Mouse (Mus musculus): ENCODE data around the gene Atf6b. TPM values are rescaled to one million over a fixed set of nuclear protein-coding genes. Genes with fewer than 3 reads are reported as not detected.

Gene Atf6b
- total RNA-seq, 2 experiments from 2014 or later, result 60.1 to 63.2 TPM

DNA sequence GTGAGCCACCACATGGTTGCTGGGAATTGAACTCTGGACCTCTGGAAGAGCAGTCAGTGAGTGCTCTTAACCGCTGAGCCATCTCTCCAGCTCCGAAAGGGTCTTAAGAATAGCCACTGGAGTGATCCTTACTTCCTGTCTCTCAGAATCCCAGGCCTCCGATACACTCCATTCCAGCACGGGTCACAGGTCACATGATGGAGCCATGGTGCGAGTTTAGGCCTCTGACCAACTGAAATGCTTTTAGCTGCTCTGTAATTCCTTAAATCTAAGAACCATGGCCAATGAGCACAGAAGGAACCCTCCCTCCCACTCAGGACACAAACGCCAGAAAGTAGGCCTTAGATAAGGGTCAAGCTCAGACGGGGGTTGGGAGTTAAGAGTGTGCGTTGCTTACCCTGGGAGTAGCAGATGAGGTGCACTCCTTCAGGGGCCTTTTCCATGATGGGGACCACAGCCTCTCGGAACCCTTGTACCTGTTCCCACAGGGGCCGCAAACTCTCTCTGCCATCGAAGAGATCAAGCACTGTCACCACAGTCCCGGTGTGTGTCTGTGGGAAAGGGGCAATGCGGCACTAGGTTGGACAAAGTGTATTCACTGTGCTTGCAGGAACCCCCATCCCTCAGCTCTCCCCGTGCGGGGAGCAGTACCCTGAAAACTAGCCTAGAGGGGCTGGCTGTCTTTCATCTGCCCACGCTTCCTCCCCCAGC lies 20.7 kb upstream of the Atf6b start:
- no peak for DNase-seq (ENCODE audit: low spot score in 2 of 2)

DNA sequence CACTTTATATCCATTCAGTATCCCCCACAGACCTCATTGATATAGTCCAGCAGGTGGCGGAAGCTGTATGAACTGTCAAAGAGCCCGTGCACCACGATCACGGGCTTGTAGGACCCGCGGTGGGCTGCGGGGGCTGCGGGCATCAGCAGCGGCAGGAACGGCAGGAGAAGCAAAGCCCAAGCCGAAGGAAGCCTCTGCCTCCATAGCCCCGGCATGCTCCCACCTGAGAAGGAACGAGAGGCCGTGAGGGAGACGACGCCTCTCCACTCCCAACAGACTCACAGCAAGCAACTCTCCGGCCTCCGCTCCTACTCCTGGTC lies 20.2 kb upstream of the Atf6b start:
- no peak for DNase-seq (ENCODE audit: low spot score in 2 of 2)

DNA sequence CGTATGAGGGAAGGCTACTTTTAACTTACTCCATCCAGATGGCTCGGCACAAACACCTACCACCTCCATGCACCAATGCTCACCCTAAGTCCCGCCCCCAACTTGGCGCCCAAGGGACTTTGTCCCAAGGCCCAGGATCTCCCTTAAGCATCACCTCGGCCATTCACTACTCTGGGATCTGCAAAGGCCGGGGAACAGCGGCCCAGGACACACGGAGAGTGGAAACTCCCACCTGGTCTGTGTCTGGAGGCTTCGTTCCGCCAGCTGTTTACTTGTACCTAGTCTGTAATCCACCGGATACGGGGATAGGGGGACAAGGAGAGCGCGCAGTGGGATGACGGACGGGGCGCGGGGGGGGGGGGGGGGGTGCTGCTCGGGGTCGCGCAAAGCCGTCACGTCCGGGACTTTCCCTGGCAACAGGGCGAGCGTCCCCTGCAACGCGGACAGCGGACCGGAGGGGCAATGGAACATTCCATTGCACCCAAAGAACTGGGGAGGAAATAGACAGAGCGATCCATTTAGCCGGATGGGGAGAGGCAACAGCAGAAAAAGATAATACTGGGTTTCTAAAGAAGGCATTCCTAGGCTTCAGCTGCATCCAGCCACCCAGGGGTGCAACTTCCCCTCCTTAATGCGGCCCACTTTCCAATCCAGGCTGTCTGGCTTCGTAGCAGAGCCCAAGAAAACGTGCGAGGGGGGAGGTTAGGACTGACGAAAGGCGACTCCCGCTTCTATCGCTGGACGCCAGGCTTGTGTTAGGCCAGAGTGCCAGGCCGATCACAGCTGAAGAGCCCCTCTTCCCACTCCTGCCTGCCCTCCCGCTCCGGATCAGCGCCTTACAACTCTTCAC lies 19.6 kb upstream of the Atf6b start:
- peak; percentile 83 to 86 for DNase-seq (ENCODE audit: low spot score in 2 of 2)

DNA sequence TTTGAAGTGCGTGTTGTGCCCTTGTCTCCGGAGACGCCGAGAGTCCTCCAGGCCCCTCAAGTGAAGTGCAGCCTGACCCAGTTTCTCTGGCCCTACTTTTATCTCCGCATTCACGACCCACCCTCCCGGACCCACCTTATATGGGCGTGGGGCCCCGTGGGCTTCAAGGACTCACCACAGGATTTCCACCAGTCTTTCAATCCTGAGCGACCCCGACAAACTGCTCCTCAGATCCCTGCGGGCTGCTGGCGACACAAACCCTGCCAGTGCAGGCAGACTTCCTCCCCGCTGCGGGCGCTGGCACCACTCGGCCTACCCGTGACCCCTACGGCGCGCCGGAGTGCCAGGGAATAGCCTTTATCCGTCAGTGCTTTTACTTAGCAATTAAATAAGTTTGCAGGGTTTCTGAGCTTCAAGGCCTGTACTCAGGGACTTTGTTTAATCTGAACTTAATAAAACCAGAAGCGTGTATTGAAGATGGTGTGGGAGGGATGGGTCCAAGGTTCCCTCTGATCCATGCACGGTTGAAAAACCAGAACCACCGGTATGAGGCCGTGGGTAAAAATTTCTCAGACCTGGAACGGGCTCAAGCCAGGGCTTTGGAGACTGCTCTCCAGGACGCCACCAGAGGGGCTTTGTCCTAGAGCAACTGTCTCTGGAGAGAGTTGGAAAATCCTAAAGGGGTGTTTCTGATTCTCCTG lies 18.9 kb upstream of the Atf6b start, which contains the start of gene Ppt2:
Gene Ppt2, minus strand, starts transcription at position 568 of the 701 bp plus-strand sequence.
- DNase-seq (ENCODE audit: low spot score in 2 of 2), result peak in 1 of 2 experiments; percentile 25

DNA sequence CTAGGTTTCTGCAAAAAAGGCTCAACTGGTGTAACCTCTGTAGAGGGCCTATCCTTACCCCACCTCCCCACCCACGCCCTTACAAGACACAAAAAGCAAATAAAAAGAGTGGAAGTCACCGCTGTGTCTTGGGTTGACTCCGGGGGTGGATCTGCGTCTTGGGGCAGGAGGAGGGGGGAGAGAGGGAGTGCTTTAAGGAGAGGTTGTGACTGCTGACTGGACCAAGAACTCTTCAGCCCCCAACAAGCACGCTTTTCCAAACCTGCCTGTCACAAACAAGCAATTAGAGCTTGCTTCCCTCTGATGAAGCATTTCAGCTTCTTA lies 18.3 kb upstream of the Atf6b start:
- DNase-seq (ENCODE audit: low spot score in 2 of 2), result no peak

DNA sequence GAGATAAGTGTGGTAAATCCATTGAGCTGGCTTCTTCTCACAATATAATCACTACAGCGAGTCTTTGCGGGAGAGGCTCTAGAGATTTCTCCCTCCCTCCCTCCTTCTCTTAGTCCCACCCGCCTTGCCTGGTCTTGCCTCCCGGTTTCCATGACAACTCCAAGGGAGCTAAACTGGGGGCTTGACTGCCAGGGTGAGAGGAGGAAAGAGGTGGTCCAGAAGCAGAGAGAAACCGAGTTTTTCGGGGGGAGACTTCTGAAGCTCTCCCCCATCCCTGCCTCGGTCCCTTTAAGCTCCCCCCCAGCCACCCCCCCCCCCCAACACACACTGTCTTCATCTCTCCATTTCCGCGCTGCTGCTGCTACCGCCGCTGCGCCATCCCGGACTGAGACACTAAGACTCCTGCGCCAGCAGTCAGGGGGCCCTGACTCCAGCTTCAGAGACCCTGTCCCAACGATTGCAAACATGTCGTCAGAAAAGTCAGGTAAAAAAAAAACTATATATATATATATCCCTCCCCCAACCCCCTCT lies 17.7 kb upstream of the Atf6b start, which contains the start of gene Prrt1:
Gene Prrt1, plus strand, starts transcription at position 313 of the 531 bp plus-strand sequence.
- peak; percentile 62 to 69 for DNase-seq (ENCODE audit: low spot score in 2 of 2)

DNA sequence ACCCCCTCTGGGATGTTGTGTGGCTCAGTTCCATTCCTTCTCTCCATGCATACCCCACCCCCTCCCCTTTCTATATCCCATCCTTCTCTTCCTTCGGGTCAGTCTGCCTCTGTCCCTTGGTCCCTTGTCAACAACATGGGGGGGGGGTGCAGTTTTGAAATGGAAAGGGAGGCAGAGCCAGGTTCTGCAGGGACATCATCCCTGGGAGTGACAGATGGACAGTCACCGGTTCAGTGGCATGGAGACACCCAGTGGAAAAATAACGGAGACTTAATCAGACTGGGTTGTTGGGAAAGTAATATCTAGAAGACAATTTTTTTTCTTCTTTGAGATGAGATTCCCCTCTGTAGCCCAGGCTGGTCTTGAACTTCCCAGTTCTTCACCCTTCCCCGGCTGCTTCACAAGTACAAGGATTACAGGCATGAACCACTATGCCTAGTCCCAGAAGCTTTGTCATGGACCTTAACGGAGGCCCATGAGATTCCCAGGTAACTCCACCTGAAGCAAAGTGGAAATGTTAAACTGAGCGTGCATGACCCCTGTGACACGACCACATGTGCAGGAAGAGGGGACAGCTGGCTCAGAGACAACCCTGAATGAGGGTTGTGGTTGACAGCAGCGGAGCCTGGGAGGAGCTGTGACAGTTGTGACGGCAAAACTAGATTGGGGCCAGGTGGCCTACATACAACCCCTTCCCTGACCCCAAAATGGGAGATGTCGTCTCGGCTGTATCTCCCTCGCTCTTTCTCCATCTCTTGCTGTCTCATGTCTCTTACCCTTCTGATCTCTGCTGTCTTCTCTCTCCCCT lies 16.9 kb upstream of the Atf6b start:
- DNase-seq (ENCODE audit: low spot score in 2 of 2), result no peak

DNA sequence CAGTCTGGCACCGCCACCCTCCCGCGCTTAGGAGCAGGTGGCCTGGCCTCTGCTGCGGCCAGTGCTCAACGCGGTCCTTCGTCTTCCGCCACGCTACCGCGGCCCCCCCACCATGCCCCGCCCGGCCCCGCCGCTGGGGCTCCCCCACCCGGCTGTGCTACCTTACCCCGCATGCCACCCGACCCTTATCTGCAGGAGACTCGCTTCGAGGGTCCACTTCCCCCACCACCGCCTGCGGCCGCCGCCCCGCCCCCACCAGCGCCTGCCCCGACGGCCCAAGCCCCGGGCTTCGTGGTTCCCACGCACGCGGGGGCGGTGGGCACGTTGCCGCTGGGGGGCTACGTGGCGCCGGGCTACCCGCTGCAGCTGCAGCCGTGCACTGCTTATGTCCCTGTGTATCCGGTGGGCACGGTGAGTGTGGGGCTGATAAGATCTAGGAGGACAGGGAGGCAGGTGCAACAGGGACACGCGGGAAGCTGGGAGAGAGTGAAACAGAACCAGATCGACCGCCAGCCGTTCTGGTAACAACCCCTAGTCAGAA lies 16.1 kb upstream of the Atf6b start:
- no peak for DNase-seq (ENCODE audit: low spot score in 2 of 2)

DNA sequence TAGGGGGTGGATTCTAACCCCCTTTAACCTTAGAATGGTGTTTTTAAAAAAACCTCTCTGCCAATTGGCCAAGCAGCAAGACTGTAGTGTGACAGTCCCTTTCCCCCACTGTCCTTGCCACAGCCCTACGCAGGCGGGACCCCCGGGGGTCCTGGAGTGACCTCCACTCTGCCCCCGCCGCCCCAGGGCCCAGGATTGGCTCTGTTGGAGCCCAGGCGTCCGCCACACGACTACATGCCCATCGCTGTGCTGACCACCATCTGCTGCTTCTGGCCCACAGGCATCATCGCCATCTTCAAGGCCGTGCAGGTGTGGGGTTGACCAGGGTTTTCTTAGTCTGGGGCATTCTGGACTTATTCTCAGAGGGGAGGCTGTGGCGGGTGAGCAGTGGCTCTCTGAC lies 15.3 kb upstream of the Atf6b start:
- no peak for DNase-seq (ENCODE audit: low spot score in 2 of 2)

DNA sequence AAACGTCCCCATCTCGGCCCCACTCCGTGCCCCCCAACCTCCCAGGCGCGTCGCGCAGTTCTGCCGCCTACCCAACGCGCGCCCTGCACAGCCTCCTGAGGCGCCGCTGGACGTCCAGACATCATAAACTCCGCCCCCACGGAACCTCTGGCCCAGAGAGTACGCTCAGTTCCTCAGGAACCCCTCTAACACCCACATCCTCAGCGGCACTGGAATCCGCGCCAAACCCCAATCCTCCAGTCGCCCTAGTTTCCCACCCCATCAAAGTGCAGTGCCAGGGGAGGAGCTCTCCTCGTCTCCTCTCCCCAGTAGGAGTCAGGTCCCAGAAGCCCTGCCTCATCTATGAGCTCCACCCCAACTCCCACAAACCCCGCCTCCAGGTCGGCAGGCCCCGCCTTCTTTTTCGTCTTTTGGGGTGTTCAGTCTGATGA lies 14.7 kb upstream of the Atf6b start:
- peak; percentile 87 to 92 for DNase-seq (ENCODE audit: low spot score in 2 of 2)

DNA sequence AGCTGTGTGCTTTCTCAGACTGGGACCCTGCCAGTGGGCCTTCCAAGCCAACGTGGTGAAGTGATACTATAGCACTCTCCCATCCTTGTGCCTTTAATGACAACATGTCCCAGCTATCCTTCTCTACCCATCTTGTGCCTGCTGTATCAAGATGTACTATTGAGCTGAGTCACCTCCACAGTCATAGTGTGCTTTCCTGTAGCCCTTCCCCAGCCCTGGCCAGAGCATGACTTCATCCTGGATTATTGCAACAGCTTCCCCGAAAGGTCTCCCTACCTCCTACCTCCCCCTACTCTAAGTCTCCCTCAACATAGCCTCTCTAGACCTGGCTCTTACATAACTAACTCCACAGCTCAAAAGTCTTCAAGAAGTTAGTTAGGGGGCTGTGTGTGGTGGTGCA lies 11.3 kb upstream of the Atf6b start:
- DNase-seq (ENCODE audit: low spot score in 2 of 2), result no peak

DNA sequence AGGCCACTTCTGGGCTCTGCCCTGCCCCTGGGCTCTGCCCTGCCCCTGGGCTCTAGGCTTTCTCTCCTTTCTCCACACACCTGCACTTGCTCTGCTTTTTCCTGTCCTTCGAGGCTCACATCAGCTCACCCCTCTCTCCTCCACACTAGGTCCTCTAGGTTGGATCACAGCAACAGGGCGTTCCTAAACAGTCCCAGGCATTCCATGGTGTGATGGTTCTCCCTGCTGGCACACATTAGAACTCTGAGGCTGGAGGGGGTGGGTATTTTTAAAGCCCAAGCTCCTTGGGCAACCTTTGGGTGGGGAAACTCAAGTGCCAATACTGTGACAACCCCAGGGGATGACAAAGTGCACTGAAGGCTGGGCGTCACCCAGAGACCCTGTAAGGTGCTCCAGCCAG lies 9.5 kb upstream of the Atf6b start:
- no peak for DNase-seq (ENCODE audit: low spot score in 2 of 2)

DNA sequence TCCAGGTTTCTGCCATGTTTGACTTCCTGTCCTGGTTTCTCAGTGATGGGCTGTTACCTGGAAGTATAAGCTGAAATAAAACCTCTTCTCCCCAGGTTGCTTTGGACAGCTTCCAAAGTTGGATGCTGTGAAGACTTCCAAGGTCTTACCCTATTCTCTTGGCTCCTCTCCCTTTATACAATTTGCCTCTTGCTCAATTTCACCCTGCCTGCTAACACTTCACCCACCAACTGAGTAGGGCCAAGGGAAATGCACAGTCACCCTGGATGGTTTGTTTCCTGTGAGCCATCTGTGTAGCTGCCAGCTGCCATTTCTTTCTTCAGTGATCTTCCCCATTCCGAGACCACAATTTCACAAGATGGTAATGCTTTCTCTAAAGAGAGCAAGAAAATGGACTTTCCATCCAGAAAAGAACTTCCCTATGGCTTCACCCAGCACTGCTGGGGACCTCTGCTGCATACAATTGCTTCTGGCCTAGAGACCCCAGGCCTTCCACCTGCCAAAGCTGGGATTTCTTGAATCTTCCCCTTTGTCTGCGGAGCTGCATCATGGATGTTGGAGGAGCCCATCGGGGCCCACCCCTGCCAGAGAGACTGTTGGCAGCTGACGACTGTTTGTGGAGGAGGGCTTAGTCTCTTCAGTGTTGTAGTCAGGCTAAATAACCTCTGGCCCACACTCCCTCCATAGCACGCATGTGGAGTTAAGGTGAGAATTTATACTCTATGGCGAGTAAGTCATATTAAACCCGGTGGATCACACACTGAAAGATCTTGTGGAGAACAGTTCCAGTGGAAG lies 7.3 kb upstream of the Atf6b start:
- no peak for DNase-seq (ENCODE audit: low spot score in 2 of 2)

DNA sequence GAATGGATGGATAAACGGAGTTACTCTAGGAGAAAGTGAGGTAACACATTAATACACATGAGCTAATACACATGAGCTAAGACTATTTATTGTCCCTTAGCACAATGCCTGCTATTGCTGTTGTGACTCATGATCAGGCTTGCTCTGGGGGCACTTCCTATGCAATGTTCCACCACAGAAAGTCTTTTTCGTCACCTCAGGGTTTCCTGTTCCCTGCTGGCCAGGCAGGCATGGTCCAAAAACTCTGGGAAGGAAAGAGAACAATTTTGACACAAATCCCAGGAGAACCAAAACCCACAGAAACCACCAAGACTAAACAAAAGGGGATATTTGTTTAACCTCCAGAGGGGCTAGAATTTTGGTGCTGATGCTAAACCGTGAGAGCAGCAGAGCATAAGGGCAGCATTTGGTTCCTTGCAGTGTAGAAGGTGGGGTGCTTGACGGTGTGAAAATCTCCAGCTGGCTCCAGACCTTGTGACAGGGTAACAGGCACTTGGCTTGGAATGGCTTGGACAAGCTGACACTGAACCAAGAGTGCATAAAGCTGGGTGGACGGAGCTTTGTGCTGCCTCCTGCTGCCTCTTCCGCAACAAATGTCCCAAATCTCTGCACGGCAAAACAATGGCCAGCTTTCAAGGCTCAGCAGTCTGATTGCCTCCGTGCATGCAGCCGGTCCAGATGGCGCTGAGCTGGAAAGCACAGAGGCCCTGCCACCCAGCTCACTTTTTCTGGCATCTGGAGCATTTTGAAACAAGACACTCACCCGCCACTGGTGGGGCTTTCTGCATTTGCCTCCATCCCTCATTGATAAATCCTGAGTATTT lies 6.0 kb upstream of the Atf6b start:
- peak; percentile 53 to 62 for DNase-seq (ENCODE audit: low spot score in 2 of 2)

DNA sequence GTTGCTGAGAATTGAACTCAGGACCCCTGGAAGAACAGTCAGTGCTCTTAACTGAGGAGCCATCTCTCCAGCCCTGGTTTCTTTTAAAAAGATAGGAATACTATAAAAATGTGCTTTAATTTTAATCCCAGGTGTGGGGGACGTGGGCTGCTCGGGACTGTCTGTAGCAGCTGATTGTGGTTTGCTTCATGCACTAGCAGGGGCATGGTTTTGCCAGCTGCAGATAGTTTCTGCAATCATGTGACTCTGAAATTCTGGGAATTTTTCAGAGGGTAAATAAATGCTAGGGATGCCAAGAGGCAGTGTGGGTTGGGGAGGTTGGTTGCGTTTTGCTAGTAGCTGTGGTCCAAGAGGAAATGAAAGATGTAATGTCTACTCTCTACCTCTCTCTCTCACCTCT lies 5.0 kb upstream of the Atf6b start:
- no peak for DNase-seq (ENCODE audit: low spot score in 2 of 2)

DNA sequence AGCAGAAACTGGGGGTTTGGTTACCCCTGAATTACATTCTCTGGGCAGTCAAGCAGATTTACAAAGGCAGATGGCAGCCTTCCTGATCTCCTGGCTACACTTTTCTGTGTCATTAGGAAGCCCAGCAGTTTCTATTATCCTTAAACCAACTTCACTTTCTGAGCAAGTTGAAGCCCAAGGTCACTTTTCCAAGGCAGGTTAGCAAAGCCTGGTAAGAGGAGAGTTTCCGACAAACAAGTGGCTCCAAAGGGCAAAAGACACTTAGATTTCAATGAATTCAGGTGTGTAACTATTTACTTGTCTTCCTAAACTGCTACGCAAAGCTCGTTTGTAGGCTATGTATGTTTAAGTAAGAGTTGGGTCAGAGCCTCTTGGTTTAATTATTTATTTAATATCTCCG lies 3.6 kb upstream of the Atf6b start:
- no peak for DNase-seq (ENCODE audit: low spot score in 2 of 2)

DNA sequence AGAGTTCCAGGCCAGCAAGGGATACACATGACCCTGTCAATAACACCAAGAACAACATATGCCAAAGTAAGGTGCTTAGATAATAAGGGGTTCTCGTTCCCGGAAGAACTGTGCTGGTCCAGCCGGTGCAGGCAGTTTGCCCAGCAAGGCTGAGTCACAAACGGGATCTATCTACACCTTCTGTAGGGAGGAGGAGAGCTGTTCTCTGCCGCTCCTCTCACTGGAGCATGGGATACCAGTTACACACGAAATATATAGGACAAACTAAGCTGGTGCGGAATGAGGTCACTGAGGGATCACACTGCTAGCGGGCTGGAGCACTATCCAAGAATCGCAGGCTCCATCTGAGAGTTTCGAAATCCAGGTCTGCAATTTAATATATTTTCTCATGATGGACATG lies 3.0 kb upstream of the Atf6b start:
- DNase-seq (ENCODE audit: low spot score in 2 of 2), result no peak

DNA sequence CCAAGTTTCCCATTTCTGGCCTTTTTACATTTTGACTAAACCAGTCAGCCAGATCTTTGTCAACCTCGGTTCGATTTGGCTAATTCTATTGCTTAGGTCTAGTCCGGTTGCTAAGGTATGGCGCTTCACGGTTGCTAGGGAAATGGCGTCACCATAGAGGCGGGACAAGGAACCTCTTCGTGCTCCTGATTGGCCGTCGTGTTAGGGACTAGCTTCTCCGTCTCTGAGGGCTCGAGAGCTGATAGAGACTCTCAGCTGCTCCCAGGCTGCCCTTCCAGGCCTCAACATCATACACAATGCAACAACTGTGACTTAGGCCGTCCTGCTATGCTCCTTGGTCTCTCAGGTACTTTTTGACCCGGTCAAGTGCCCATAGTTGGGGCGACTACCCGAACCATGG lies 2.3 kb upstream of the Atf6b start, which contains the start of gene Fkbpl:
Gene Fkbpl, plus strand, starts transcription at position 157 of the 400 bp plus-strand sequence.
- DNase-seq (ENCODE audit: low spot score in 2 of 2), result peak; percentile 96 to 97
